9 mouse cellular contexts compared by ENCODE assay signal in the genomic region with DNA sequence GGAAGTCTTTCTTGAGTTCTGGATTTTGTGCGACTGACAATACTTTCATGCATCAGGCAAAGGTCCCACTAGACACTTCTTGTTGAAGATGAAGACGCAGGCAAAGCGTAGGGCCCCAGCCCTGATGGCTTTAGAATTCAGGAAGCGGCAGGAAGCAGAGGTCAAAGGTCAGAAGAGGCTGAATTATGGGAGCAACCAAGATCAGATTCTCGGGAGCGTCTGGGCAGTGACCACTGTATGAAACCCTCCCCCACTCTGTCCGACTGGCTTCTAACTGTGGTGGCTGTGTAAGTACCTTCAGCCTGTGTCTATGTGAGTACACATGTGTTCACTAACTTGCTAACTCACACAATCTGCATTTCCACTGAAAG.
A peak's percentile ranks its signal among the peaks of the same experiment; 100 is the strongest.
DNase-seq lines count a peak whose midpoint lies in the region; ATAC-seq and TF ChIP-seq lines count a peak whose summit lies in the region.
"Had no signal": no experiment of that assay in that cellular context is flagged by ENCODE, and none has a peak within 500 bp of the region (broad histone marks: within the 10 kb centered on the region; RNA-seq: fewer than 3 reads in every experiment).

No protein-coding gene starts in this region.

- no peak for ATAC-seq in forebrain, postnatal 0 days
- no peak for ATAC-seq in forebrain, embryonic 16.5 days
- ATAC-seq in limb, embryonic 12.5 days (ENCODE audit: insufficient number of reproducible peaks, insufficient read depth, low FRiP score, low TSS enrichment, low read depth): no peak

- TF ChIP-seq CTCF in forebrain, postnatal 0 days (IDR thresholded peaks at IDR 0.05; ENCODE audit: low read depth): no peak
- no peak for TF ChIP-seq CTCF in spleen, adult 2 months (IDR thresholded peaks at IDR 0.05; ENCODE audit: extremely low read depth, insufficient read depth, insufficient read length, insufficient replicate concordance)

- H3K4me3 ChIP-seq in forebrain, postnatal 0 days (ENCODE audit: low read depth, low read length): no peak overlapping the region
- no peak overlapping the region for H3K4me3 ChIP-seq in forebrain, embryonic 16.5 days (replicated peaks; ENCODE audit: low read length)
- H3K4me3 ChIP-seq in spleen, adult 2 months (ENCODE audit: extremely low read depth, insufficient read depth, insufficient read length): no peak overlapping the region
- no peak overlapping the region for H3K4me3 ChIP-seq in limb, embryonic 12.5 days (replicated peaks)

- DNase-seq in forebrain, postnatal 0 days: no peak
- DNase-seq in spleen, adult 2 months (ENCODE audit: low read depth in 1 of 2, low spot score in 2 of 2): no peak
- no peak for DNase-seq in spleen, postnatal 4 days (ENCODE audit: low spot score in 2 of 2)
- DNase-seq in gastrocnemius, postnatal 10 days: no peak
- DNase-seq in adrenal gland, adult (ENCODE audit: inconsistent age in 2 of 2, low spot score in 1 of 2): no peak
- no peak for DNase-seq in right cerebral cortex, adult 18-20 months
- DNase-seq: kidney, adult 11 months had no signal

- no peaks in the 10 kb centered on the region for H3K9me3 ChIP-seq in forebrain, postnatal 0 days (ENCODE audit: low read length)
- H3K9me3 ChIP-seq in forebrain, embryonic 16.5 days (ENCODE audit: control insufficient read depth, low read length): no peaks in the 10 kb centered on the region
- no peaks in the 10 kb centered on the region for H3K9me3 ChIP-seq in limb, embryonic 12.5 days

- no peaks in the 10 kb centered on the region for H3K4me1 ChIP-seq in forebrain, postnatal 0 days (ENCODE audit: insufficient read depth)
- H3K4me1 ChIP-seq in forebrain, embryonic 16.5 days (replicated peaks; ENCODE audit: control insufficient read depth, insufficient read depth, low read length): 0 out of 2 replicates have a peak, but pooled peaks cover 4% of the 10 kb centered on the region
- H3K4me1 ChIP-seq in spleen, adult 2 months (ENCODE audit: control insufficient read depth, insufficient read depth, insufficient read length): peaks cover 29% of the 10 kb centered on the region; the same call in 1 of the 2 replicates
- H3K4me1 ChIP-seq in limb, embryonic 12.5 days (replicated peaks): peaks cover 63% of the 10 kb centered on the region

- 83% methylated on average over 7 of the region's 7 CpGs for WGBS in forebrain, postnatal 0 days
- 82% methylated on average over 7 of the region's 7 CpGs for WGBS in forebrain, embryonic 16.5 days
- 83% methylated on average over 7 of the region's 7 CpGs for WGBS in spleen, adult 2 months
- 47% methylated on average over 7 of the region's 7 CpGs for WGBS in limb, embryonic 12.5 days

- H3K36me3 ChIP-seq in forebrain, postnatal 0 days (ENCODE audit: insufficient read depth): no peaks in the 10 kb centered on the region
- H3K36me3 ChIP-seq in forebrain, embryonic 16.5 days (ENCODE audit: control insufficient read depth, insufficient read depth): no peaks in the 10 kb centered on the region
- H3K36me3 ChIP-seq in spleen, adult 2 months (ENCODE audit: control insufficient read depth, insufficient read depth, low read length): no peaks in the 10 kb centered on the region
- H3K36me3 ChIP-seq in limb, embryonic 12.5 days: no peaks in the 10 kb centered on the region

- peak overlapping the region; percentile 16; the same call in 1 of the 2 replicates for H3K27ac ChIP-seq in forebrain, postnatal 0 days (ENCODE audit: low read depth, low read length)
- H3K27ac ChIP-seq in forebrain, embryonic 16.5 days (ENCODE audit: low read length): no peak overlapping the region
- 0 out of 2 replicates have a peak overlapping the region, but pooled peaks have one; percentile 4 for H3K27ac ChIP-seq in spleen, adult 2 months (ENCODE audit: insufficient read depth, low read length)
- H3K27ac ChIP-seq in limb, embryonic 12.5 days: peak overlapping the region; percentile 85

- H3K9ac ChIP-seq in forebrain, postnatal 0 days: no peak overlapping the region
- no peak overlapping the region for H3K9ac ChIP-seq in forebrain, embryonic 16.5 days (replicated peaks; ENCODE audit: low read depth, low read length)
- H3K9ac ChIP-seq in limb, embryonic 12.5 days (replicated peaks): no peak overlapping the region

- H3K27me3 ChIP-seq in forebrain, postnatal 0 days (ENCODE audit: insufficient read depth, low read length): no peaks in the 10 kb centered on the region
- no peaks in the 10 kb centered on the region for H3K27me3 ChIP-seq in forebrain, embryonic 16.5 days (replicated peaks; ENCODE audit: control insufficient read depth, insufficient read depth, low read length)
- no peaks in the 10 kb centered on the region for H3K27me3 ChIP-seq in spleen, adult 2 months (ENCODE audit: control insufficient read depth, insufficient read depth, low read length)
- H3K27me3 ChIP-seq in limb, embryonic 12.5 days: no peaks in the 10 kb centered on the region

- H3K4me2 ChIP-seq in forebrain, postnatal 0 days (ENCODE audit: low read depth): no peak overlapping the region
- H3K4me2 ChIP-seq in forebrain, embryonic 16.5 days (ENCODE audit: low read length): no peak overlapping the region
- no peak overlapping the region for H3K4me2 ChIP-seq in limb, embryonic 12.5 days

- TF ChIP-seq POLR2A in spleen, adult 2 months (IDR thresholded peaks at IDR 0.05; ENCODE audit: low read depth, low read length): no peak
